Mouse (Mus musculus): Measurements from ENCODE around the gene Mdk.
A peak's percentile ranks its signal among the peaks of the same experiment; 100 is the strongest.

The Mdk gene

DNA sequence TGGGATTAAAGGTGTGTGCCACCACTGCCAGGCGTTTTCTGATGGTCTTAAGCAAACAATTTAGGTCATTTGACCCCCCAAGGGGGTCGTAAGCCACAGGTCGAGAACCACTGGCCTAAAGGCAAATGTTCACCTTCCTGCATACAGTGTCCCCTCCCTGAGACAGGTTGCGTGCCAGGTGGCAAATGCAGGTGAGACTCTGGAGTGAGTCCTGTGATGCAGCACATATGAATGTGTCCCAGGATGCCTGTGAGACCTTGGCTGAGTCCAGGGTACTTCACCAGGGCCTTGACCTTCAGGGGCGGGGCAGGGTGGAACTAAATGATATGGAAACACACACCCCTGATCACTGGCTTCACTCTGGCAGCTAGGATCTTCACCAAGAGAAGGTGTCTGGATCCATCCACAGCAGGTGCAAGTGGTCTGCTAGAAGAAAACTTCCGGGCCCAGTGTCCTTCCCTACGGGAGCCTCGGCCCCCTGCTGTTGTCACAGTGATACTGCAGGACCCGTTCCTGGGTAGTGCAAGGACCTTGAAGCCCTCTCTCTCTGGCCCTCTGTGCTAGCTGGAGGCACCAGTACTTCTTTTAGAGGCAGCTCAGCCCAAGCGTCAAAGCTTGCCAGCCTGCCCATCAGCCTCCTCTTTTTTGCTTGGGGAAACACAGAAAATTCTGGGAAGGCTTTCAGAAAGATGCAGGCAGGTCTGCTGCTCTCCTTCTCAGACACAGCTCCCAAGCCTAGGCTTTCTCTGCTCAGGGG lies 26.8 kb upstream of the Mdk start:
- DNase-seq (ENCODE audit: low spot score in 2 of 2): no peak

DNA sequence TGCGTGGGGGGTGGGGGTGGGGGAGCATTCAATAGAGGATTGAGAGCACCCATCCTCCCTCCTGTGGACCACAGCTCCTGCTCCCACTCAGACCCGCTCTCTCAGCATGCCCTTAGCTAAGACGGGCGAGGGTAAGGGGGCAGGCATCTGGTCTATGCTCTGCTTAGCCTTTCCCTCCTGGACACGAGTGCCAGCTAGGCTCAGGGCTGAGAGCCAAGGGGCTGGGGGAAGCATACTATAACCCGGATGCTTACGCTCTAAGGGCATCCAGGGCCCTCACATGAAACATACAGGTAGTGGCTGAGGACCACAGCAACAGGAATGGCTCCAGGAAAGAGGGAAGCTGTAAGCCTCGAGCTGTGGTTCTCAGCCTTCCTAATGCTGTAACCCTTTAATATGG lies 26.0 kb upstream of the Mdk start:
- DNase-seq (ENCODE audit: low spot score in 2 of 2): no peak

DNA sequence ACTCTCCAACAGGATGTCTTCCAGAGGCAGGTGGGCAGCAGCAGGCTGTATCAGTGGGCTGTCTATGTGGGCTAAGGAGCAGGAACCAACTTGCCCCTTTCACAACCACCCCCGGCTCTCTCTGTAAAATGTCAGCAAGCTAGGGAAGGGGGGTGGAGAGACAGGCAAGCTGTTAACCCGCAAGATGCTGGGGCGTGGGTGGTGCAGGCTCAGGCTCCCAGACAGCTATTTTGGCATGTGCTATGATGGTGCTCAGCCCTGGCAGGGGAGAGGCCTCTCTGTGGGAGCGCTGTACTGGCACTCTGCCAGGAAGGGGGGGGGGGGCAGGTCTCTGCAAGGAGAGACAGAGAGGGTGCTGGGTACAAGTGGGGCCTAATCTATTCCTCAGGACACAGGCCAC lies 25.0 kb upstream of the Mdk start:
- DNase-seq (ENCODE audit: low spot score in 2 of 2): no peak

DNA sequence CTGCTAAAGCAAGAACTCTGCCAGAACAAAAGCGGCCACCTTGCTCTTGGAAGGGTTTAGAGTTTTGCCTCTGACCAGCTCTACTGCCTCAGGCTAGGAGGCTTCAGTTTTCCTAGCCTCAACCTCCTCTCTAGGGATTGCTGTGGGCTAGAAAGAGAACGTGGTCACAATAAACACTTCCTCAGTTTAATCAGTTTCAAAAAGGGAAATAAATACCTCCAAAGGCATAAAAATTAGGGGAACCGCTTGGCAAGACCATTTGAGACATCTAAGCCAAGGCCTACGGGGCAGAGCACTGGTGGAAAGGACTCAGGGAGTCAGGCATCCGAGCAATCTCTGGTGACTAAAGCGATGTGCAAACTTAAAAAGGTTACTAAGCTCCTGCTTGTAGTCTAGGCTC lies 23.8 kb upstream of the Mdk start:
- no peak for DNase-seq (ENCODE audit: low spot score in 2 of 2)

DNA sequence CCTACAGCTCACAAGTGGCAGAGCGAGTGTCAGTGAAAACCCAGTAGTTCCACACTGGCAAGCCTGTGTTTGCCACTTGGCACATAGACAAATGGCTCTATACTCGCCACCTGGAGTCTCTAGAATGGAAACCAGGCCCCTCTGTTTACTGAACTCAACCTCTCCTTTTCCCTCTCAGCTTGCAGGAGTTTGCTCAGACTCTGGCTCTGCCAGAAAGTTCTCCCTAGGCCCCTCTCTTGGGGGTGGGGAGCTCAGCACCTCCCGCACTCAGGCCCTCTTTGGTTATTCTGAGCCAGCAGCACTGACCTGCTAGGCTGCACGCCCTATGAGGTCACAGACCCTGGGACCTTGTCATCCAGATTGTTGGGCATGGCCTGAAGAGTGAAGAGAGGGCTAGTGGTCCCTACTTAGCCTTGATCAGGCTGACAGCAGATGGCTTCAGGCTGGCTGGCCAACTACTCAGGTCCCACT lies 23.1 kb upstream of the Mdk start:
- no peak for DNase-seq (ENCODE audit: low spot score in 2 of 2)

DNA sequence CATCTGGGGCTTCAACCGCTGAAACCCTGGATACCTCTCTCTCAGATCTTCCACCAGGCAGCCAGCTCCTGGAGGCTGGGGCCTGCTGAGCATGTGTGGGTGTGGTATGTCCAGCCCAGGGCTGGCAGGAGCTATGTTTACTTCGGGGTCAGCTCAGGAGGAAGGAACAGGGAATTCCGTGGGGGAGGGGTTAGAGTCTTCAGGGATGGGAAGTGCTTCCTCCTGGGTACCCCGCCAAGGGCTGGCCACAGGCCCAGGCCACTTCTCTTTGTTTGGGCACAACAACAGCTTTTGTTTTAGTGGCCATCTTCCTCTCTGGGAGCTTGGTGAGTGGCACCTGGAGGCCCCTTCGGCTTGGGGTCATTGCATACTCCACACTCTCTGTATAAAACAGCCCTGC lies 21.7 kb upstream of the Mdk start:
- DNase-seq (ENCODE audit: low spot score in 2 of 2): no peak

DNA sequence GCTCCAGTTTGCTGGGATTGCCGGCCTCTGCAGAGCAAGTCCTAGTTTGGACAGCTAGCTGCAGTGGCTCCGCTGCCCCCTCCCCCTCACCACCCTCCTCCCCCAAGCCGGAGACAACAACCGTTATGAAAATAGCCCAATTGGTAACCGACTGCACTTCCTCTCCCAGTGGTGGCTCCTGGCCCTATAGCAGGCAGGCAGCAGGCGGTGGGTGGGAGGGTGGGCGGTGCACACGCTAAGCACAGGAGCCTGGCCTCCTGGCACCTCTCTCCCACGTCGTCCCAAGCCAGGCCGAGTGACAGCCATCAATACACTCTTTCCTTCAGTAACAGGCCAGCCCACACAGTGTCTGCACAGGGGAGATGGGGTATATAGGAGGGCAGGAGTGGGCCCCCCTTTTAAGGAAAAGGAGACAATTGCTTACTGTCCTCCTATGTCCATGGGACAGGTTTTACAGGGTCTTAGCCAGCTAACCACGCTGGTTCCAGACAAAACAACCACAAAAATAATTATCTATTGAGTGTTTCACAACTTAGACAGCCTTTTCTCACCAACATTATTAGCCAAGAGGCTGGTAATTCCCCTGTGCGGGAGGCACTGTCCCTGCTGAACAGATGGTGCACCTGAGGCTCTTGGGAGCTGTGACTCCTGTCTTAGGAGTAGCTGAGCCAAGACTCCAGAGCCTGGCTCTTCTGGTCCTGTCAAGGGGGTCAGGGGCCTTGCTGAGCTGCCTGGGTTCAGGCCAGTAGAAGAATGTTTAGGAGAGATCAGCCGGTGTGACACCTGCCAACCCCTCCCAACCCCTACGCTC lies 18.4 kb upstream of the Mdk start:
- DNase-seq (ENCODE audit: low spot score in 2 of 2): no peak

DNA sequence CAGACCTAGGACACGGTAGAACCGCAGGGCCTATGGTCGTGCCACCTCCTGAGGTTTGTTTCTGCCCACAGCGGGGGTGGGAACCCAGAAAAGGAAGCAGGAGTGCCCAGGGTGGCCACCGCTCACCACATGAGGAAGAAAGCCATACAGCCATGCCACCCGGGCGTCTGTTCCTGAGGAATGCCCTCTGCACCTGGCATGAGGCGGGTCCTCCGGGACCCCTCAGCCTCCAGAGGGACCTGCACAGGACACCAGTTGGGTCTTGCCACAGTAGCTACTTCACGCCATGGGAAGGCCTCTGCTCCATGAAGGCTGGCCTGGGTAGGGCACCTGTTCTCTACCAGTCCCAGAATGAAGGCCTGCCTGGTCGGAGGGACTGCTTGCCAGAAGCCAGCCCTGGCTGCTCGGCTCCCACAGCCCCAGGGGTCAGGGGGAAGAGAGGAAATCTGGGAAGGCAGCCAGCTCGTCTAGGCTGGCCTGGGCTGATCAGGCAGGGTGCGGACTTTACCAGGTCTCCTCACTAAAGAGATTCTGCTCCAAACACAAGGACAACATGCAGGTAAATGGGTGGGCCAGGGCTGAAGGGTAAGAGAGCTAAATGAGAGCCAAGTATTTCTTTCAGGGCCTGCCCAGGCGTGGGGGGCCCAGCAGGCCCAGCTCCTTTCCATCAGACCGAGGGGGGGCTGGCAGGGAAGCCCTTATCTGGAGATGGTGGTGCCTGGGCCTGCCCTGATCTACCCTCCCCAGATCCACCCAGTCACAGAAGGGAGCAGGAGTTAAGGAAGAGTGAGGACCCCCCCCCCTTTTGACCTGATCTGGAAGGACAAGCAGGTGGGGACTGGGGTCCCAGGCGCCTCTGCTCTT lies 17.5 kb upstream of the Mdk start:
- DNase-seq (ENCODE audit: low spot score in 2 of 2): no peak

DNA sequence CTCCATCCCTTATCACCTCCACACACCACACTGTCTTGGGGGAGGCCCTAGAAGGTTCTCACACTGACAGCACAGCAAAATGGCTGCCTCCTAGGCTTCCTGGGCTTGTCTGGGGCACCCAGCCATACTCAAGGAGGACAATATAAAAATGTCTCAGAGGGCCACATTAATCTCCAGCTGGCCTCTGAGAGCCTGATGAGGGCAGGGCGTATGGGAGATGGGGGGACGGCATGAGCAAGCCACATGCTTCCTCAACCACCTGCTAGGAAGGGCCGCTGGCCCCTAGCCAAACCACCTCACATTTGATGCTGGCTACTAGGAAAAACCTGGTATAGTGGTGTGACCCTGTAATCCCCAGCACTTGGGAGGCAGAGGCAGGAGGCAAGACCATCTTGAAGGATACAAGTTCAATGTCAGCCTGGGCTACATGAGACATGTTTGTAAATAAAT lies 16.7 kb upstream of the Mdk start:
- no peak for DNase-seq (ENCODE audit: low spot score in 2 of 2)

DNA sequence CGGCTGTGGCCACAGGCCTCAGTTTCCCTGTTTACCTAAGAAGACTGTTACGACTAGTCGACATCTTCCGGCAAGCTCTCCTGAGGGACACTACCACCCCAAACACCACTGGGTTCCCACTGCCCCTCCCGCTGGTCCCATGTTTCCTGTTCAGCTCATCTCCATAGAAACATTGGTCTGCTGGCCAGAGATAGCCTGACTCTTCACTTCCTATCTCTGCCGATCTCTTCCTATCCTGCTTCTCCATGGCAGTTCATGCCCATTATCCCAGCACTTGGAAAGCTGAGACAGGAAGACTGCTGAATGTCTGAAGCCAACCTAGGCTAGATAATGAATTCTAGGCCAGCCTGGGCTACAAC lies 16.0 kb upstream of the Mdk start:
- no peak for DNase-seq (ENCODE audit: low spot score in 2 of 2)

DNA sequence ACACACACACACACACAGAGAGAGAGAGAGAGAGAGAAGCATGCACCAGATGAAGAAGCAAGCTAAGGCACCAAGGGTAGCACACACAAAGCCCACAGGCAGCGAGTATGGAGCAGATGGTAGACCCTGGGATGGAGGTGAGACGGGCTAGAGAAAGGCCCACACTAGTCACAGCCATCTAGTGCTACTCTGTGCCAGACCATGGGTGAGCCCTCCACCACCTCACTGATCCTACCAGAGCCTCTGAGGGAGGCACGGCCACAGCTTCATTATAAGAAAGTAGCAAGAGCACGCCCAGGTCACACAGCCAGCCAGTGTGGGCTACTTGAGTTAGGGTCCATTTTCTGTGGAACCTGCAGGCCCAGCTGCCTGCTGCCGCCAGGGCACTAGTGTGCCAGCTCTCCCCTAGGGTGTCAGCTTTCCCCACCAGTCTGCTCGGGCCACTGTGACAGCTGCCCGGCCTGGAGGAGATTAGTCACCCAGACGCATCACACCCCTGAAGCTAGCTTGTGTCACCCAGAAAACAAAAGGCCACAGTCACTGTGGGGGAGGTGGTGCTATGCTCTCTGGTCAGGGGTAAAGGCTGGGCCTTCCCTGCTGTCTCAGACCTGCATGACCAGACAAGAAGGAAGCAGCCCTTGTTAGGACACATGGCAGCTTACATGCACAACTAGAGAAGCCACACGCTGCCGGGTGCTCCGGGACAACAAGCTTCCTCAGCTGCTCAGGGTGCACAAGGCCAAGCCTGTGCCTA lies 15.5 kb upstream of the Mdk start:
- DNase-seq (ENCODE audit: low spot score in 2 of 2): no peak

DNA sequence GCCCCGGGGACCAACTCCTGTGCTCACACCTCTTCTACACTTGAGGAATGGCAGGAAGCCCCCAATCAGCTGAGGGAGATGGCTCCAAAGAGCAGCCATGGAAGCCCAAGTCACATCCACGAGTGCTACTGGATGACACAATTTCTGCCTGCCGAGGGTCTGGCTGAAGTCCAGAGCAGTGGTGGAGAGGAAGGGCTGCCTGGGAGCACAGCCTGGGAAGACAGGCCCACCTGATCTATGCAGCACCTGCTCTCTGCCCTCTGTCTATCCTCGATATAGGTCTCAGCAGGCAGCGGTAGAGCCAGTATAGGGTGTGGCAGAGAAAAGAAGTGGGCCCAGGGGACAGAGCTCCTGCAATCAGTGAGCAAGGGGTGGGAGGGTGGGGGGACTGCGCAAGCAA lies 14.7 kb upstream of the Mdk start:
- DNase-seq (ENCODE audit: low spot score in 2 of 2): no peak

DNA sequence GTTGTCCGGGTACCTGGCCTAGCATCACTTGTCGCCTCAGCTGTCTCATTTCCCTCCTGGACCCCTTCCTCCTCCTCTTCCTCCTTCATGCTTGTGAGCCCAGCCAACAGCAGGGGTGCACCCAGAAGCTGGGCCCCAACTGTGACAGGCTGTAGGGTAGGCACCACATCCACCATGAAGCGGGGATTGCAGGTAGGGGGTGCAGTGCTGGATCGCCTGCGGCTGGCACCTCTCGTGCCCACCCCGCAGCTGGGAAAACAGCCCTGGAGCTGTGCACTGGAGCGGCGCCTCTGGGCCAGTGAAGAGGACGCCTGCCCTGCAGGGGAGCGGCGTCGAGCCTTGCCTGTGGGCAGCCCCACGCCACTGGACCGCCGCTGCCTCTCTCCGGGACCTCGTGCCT lies 13.4 kb upstream of the Mdk start, which contains the start of gene Gm9821:
Gene Gm9821 (plus strand): TSS at position 221 of the 400 bp plus-strand sequence.
- no peak for DNase-seq (ENCODE audit: low spot score in 2 of 2)

DNA sequence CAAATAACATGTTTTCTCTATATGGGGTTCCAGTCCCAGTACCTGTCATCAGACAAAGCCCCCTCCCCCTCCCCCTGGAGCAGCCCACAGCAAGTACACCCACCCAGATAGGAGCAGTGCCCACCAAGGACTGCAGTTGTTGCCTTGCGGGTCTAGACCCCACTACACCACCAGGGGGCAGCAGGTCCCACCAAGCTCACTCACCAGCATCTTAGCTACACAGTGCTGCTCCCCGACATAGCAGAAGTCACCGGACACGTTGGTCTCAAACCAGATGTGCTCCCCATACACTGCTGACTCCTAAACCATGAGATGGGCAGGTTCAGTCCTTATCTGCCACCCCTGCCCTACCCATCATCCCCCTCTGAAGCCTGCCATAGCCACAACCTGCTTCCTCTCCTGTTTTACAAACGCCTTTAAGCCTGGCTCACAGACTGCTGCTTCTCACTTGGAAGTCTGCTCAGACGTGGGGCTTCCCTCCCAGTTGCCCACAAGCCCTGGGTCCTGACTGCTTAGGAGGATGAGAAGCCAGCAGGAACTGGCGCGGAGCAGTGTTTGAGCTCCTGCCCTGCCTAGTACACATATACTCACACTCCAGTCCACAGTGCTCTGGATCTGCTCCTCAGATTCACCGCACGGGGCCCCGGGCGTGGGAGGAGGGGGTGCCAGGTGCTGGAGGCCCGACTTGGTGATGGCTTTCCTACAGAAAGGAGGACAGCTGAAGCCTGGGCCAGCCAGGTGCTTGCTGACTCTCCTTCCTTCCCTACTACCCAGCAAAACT lies 12.3 kb upstream of the Mdk start:
- DNase-seq (ENCODE audit: low spot score in 2 of 2): peak; percentile 87

DNA sequence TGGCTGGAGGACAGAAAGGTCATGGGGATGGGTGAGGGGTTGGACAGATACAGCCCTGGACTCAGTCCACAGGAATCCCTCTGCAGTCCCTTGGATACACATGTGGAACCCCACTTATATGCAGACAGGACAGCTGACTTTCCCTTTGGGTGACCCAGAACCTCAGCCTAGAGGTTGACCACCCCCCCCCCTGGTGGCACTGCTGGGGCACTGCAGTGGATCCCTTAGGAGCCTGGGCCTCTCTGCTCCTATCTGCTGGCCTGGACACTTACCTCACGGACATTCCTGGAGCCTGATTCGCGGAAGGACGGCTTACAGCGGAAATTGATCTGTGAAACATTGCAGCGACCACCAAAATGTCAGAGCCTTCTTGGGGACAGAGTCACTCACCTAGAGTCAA lies 10.3 kb upstream of the Mdk start:
- DNase-seq (ENCODE audit: low spot score in 2 of 2): no peak

DNA sequence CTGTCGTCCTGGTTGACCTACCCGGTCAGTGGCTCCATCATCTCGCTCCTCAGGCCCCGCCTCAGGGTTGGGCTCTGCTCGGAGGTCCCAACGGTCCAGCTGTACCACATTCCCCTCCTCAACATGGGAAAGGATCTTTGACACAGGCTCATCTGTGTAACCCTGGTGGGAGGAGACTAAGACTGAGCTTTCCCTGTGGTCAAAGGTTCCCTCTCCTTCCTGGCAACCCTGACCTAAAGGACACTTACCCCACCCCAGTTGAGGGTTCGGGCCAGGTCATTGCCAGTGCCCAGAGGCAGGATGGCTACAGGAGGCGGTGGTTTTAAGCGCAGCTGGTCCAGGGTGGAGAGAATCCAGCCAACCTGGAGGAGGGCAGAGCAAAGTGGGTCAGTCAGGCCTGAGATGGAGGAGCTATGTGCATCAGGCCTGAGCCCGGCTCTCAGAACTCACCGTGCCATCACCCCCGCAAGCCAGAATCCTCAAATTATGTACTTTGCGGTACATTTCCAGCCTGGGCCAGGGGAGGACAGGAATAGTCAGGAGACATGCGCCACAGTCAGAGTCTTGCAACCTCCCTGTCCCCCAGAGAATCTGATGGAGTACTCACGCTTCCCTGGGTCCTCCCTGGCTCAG lies 7.3 kb upstream of the Mdk start:
- no peak for DNase-seq (ENCODE audit: low spot score in 2 of 2)

DNA sequence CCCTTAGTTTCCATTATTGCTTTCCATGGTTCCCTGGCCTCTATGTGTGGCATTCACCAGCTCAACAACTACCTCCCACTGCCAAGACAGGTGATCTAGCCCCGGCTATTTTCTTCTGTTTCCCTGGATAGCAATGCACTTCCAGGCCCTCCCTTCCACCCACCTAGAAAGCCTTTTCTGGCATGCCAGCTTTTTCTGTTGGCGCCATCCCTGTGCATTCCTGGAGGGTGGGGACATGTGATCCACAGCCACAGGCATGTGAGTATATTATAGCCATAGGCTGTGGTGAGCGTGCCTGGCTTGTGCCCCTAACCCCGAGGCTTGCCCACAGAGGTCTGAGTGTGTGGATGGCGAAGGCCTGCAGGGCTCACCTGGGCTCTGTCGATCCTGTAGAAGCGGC lies 4.1 kb upstream of the Mdk start:
- no peak for DNase-seq (ENCODE audit: low spot score in 2 of 2)

DNA sequence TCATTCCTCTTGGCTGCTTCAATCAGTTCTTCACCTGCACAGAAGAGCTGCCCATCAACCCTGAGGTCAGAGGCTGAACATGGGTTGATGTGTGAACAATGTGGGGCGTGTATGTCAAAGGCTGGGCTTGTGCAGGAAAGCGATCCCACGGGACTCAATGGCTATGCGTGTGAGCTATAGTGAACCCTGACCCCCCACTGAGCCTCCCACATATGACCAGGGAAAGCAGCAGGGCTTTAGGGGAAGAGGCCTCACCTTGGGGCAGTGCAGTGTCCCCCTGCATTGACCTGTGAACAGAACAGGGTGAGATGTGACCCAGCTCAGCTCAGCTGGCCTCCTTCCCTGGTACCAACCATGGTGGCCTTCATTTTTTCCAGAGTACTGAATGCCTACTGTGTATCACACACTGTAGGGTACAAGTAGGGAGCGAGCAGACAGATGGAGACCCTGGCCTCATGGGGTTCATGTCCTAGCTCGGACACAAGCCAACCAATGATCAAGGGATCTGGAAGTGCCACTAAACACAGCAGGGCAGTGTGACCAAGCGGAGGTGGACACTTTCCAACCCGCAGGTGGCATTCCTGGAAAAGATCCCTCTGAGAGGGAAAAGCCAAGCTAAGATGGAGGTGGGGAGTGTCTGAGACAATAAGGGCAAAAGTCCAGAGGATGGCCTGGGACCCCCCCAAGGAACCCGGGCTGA lies 2.9 kb upstream of the Mdk start:
- DNase-seq (ENCODE audit: low spot score in 2 of 2): no peak

DNA sequence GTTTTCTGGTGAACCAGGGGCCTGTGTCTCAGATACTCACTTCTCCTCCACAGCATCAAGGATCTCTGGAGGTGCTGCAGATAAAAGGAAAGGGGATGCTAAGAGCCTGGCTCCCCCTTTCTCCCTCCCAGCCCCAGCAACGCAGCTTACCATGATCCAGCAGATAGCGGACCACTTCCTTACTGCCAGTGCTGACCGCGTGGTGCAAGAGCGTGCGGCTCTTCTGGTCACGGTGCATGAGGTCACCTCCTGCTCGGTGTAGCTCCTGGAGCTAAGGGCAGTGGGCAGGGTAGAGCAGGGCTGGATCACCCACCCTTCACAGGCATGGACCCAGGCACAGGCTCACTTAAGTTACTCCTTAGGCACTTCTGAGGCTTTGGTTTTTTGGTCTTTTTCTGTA lies 1.9 kb upstream of the Mdk start:
- DNase-seq (ENCODE audit: low spot score in 2 of 2): no peak

DNA sequence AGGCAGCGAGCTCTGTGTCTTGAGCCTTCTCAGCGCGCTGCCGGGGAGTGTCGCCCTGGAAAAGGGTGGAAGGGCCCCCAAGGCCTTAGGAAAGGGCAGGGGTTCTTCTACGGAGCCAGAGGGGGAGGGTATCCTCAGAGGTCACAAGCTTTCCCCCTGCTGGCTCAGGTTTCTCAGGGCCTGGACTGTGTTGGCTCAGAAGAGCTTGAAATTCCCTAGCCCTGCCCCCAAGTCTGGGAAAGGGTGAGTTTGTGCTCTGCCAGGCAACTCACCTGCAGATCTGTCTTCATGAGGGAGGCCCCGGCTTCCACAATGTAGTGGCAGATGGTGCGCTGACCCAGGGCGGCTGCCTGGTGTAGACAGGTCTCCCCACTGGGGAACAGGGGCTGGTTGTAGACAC lies 1.4 kb upstream of the Mdk start:
- DNase-seq (ENCODE audit: low spot score in 2 of 2): no peak
